Mouse (Mus musculus): ENCODE data around the gene Actbl2. TPM values are rescaled to one million over a fixed set of nuclear protein-coding genes. Genes with fewer than 3 reads are reported as not detected.

Gene Actbl2
- polyA plus RNA-seq, 1 experiment from 2014 or later, result not detected

DNA sequence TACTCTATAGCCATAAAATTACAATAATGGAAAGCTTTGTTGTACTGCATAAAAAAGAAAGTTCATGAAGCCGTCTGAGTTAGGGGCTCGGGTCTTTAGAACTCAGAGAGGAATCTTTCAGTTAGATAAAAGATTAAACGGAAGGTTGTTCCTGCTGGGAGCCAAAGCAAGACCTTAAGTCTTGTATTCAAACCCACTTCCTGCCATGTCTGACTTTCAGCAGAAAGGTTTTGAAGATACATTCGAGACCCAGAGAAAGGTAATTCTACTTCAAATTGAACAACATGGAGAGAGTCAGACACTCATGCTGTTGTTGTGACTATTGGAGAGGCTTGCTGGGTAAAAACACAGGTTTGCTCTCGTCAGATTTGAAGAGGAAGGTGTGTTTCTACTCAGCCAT is 3.0 kb upstream of the Actbl2 start:
- Histone ChIP-seq H3K4me3 (ENCODE audit: low read depth, low read length) (no peak overlapping the region), H3K27ac (ENCODE audit: low read depth) (no peak overlapping the region), H3K4me1 (ENCODE audit: insufficient read depth) (no peaks in the 10 kb centered on the region), H3K9me3 (ENCODE audit: low read length) (no peaks in the 10 kb centered on the region), H3K27me3 (ENCODE audit: insufficient read depth, low read length) (no peaks in the 10 kb centered on the region), H3K9ac (replicated peaks) (no peak overlapping the region), H3K36me3 (replicated peaks; ENCODE audit: insufficient read depth, low read length) (no peaks in the 10 kb centered on the region), H3K4me2 (ENCODE audit: low read depth, low read length) (no peak overlapping the region)
- 45% methylated on average over 5 of the region's 5 CpGs for WGBS (ENCODE audit: insufficient replicate concordance)
- DNase-seq (no peak), ATAC-seq (no peak)
- TF ChIP-seq CTCF (IDR thresholded peaks at IDR 0.05; ENCODE audit: low read depth), result no peak
- no peak for TF ChIP-seq EP300 (IDR thresholded peaks at IDR 0.05; ENCODE audit: low read depth)

DNA sequence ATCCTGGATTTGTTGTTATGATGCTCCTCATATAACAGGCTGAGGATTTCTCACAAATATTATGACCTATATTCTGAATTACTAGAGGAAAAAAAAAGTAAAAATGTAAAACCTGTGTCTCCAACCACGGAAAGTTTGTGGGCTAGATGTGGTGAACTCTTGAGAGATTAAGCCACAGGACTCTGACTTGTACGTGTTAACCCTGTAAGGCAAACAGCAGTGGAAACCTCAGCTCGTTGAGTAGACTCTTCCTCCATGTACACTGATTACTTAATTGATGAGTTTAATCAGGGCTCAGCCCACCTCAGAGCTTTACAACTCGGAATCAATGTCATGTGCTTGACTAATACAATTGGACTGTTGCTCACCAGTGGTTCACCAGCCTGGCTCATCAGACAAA is 3.2 kb downstream of the Actbl2 start:
- WGBS (ENCODE audit: insufficient replicate concordance), result 34% methylated on average over 4 of the region's 4 CpGs
- Histone ChIP-seq H3K36me3 (replicated peaks; ENCODE audit: insufficient read depth, low read length) (no peaks in the 10 kb centered on the region), H3K27ac (ENCODE audit: low read depth) (no peak overlapping the region), H3K4me2 (ENCODE audit: low read depth, low read length) (no peak overlapping the region), H3K9me3 (ENCODE audit: low read length) (no peaks in the 10 kb centered on the region), H3K4me1 (ENCODE audit: insufficient read depth) (no peaks in the 10 kb centered on the region), H3K9ac (replicated peaks) (no peak overlapping the region), H3K4me3 (ENCODE audit: low read depth, low read length) (no peak overlapping the region), H3K27me3 (ENCODE audit: insufficient read depth, low read length) (no peaks in the 10 kb centered on the region)
- no peak for ATAC-seq
- TF ChIP-seq EP300 (IDR thresholded peaks at IDR 0.05; ENCODE audit: low read depth) (no peak), CTCF (IDR thresholded peaks at IDR 0.05; ENCODE audit: low read depth) (no peak)
- DNase-seq, result no peak

DNA sequence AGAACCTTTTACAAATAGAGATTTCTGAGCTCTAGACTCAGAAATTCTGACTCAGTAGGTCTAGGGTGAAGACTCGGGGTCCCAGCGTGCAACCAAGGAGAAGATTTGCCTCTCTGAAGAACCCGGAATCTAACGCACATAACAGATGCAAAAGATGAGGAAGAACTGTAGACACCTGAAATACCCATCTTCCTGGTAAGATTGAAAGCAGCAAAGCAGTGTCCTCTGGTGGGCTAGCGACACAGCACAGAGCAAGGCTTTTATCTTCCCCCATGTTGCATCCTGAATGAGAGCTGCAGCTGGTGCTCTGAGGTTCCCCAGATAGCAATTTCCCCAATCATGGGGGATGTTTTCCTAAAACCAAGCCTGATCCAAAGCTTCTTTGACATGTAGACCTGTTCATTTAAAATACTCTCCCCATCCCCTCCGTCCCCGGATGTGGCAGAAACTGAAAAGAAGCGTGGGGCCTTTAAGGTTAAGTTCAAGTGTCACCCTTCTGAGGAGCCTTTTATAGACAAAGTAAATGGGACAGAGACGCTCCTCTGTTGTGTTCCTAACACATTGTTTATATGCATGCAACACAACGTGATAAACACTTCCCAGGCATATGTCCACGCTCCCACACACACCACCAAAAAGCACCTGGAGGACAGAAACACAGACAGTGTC is 3.7 kb downstream of the Actbl2 start:
- Histone ChIP-seq H3K4me1 (ENCODE audit: insufficient read depth) (no peaks in the 10 kb centered on the region), H3K4me2 (ENCODE audit: low read depth, low read length) (no peak overlapping the region)
- WGBS (ENCODE audit: insufficient replicate concordance), result 78% methylated on average over 11 of the region's 11 CpGs

GRCm38 (mm10) chr13:111259093-111259491 is 4.3 kb downstream of the Actbl2 start:
- Histone ChIP-seq H3K9me3 (ENCODE audit: low read length) (no peaks in the 10 kb centered on the region), H3K4me3 (ENCODE audit: low read depth, low read length) (no peak overlapping the region), H3K4me1 (ENCODE audit: insufficient read depth) (no peaks in the 10 kb centered on the region), H3K27ac (ENCODE audit: low read depth) (no peak overlapping the region), H3K9ac (replicated peaks) (no peak overlapping the region), H3K36me3 (replicated peaks; ENCODE audit: insufficient read depth, low read length) (no peaks in the 10 kb centered on the region), H3K27me3 (ENCODE audit: insufficient read depth, low read length) (no peaks in the 10 kb centered on the region), H3K4me2 (ENCODE audit: low read depth, low read length) (no peak overlapping the region)
- TF ChIP-seq CTCF (IDR thresholded peaks at IDR 0.05; ENCODE audit: low read depth) (no peak), EP300 (IDR thresholded peaks at IDR 0.05; ENCODE audit: low read depth) (no peak)
- WGBS (ENCODE audit: insufficient replicate concordance), result 73% methylated on average over 6 of the region's 6 CpGs
- ATAC-seq, result no peak
- DNase-seq, result no peak

More for the DNA sequence above, 3.7 kb downstream of the Actbl2 start:
- Histone ChIP-seq H3K9ac (replicated peaks) (no peak overlapping the region), H3K27me3 (ENCODE audit: insufficient read depth, low read length) (no peaks in the 10 kb centered on the region), H3K36me3 (replicated peaks; ENCODE audit: insufficient read depth, low read length) (no peaks in the 10 kb centered on the region), H3K27ac (ENCODE audit: low read depth) (no peak overlapping the region), H3K9me3 (ENCODE audit: low read length) (no peaks in the 10 kb centered on the region), H3K4me3 (ENCODE audit: low read depth, low read length) (no peak overlapping the region)
- no peak for DNase-seq
- TF ChIP-seq CTCF (IDR thresholded peaks at IDR 0.05; ENCODE audit: low read depth) (no peak), EP300 (IDR thresholded peaks at IDR 0.05; ENCODE audit: low read depth) (no peak)
- ATAC-seq, result no peak

GRCm38 (mm10) chr13:111259711-111260110 is 4.9 kb downstream of the Actbl2 start:
- Histone ChIP-seq H3K36me3 (replicated peaks; ENCODE audit: insufficient read depth, low read length) (no peaks in the 10 kb centered on the region), H3K9me3 (ENCODE audit: low read length) (no peaks in the 10 kb centered on the region), H3K27ac (ENCODE audit: low read depth) (no peak overlapping the region), H3K4me2 (ENCODE audit: low read depth, low read length) (no peak overlapping the region), H3K4me1 (ENCODE audit: insufficient read depth) (no peaks in the 10 kb centered on the region), H3K27me3 (ENCODE audit: insufficient read depth, low read length) (no peaks in the 10 kb centered on the region), H3K4me3 (ENCODE audit: low read depth, low read length) (no peak overlapping the region), H3K9ac (replicated peaks) (no peak overlapping the region)
- WGBS (ENCODE audit: insufficient replicate concordance), result 75% methylated on average over 7 of the region's 7 CpGs
- DNase-seq, result no peak
- TF ChIP-seq CTCF (IDR thresholded peaks at IDR 0.05; ENCODE audit: low read depth), result no peak
- TF ChIP-seq EP300 (IDR thresholded peaks at IDR 0.05; ENCODE audit: low read depth), result no peak
- ATAC-seq, result no peak

DNA sequence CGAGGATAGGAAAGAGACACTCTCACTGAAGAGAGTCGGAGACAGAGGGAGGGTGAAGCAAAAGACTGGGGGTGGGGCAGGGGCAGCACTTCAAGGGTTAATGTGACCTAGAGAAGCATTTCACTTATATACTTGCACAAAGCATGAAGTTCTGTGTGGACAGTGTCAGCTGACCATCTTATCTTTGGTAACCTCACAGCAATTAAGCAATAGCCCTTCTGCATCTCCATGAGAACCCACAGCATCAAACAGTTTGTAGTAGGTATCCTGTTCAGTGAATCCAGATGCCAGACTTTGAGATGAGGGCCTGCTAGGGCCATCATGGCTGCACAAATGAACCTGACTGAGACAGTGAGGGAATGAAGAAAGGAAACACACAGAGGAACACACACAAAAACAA is 8.4 kb downstream of the Actbl2 start:
- WGBS (ENCODE audit: insufficient replicate concordance), result 72% methylated on average over 2 of the region's 2 CpGs
- Histone ChIP-seq H3K9ac (replicated peaks) (no peak overlapping the region), H3K4me1 (ENCODE audit: insufficient read depth) (no peaks in the 10 kb centered on the region), H3K4me3 (ENCODE audit: low read depth, low read length) (no peak overlapping the region), H3K4me2 (ENCODE audit: low read depth, low read length) (no peak overlapping the region), H3K36me3 (replicated peaks; ENCODE audit: insufficient read depth, low read length) (no peaks in the 10 kb centered on the region), H3K27me3 (ENCODE audit: insufficient read depth, low read length) (no peaks in the 10 kb centered on the region), H3K9me3 (ENCODE audit: low read length) (no peaks in the 10 kb centered on the region), H3K27ac (ENCODE audit: low read depth) (no peak overlapping the region)
- DNase-seq, result no peak
- no peak for TF ChIP-seq EP300 (IDR thresholded peaks at IDR 0.05; ENCODE audit: low read depth)
- no peak for TF ChIP-seq CTCF (IDR thresholded peaks at IDR 0.05; ENCODE audit: low read depth)
- ATAC-seq, result no peak

Measured in liver, postnatal 0 days (tissue).